In genomic region chr8:93339531-93339930, GRCm38 (mm10) we compare ENCODE assay signal across 39 mouse cellular contexts. TPM values are rescaled to one million over a fixed set of nuclear protein-coding genes. Genes with fewer than 3 reads are reported as not detected.
"Had no signal": no experiment of that assay in that cellular context is flagged by ENCODE, and none has a peak within 500 bp of the region (broad histone marks: within the 10 kb centered on the region; RNA-seq: fewer than 3 reads in every experiment).

No protein-coding gene starts in this region.

- H3K9me3 ChIP-seq: heart, embryonic 10.5 days; heart, embryonic 12.5 days; heart, embryonic 13.5 days; heart, embryonic 15.5 days; hindbrain, embryonic 10.5 days; hindbrain, embryonic 12.5 days; hindbrain, embryonic 13.5 days; hindbrain, embryonic 15.5 days; intestine, embryonic 15.5 days; kidney, embryonic 15.5 days had no signal

- H3K27me3 ChIP-seq: heart, embryonic 12.5 days; heart, embryonic 13.5 days; heart, embryonic 15.5 days; hindbrain, embryonic 12.5 days; hindbrain, embryonic 13.5 days; hindbrain, embryonic 15.5 days; intestine, embryonic 15.5 days; kidney, embryonic 15.5 days had no signal

- DNase-seq: heart, postnatal 10 days; heart, postnatal 14 days; heart, postnatal 36 days; heart, postnatal 4 days; kidney, adult 11 months; kidney, adult 18-20 months; kidney, postnatal 10 days; kidney, postnatal 25 days; kidney, postnatal 36 days; kidney, postnatal 4 days; layer of hippocampus, adult 9-11 months; layer of hippocampus, postnatal 36 days had no signal

- H3K4me2 ChIP-seq: heart, embryonic 11.5 days; heart, embryonic 12.5 days; heart, embryonic 13.5 days; heart, embryonic 15.5 days; hindbrain, embryonic 12.5 days; hindbrain, embryonic 13.5 days; hindbrain, embryonic 14.5 days; hindbrain, embryonic 15.5 days; intestine, embryonic 15.5 days; kidney, embryonic 15.5 days had no signal

- H3K4me3 ChIP-seq: heart, embryonic 10.5 days; heart, embryonic 12.5 days; heart, embryonic 13.5 days; heart, embryonic 15.5 days; hindbrain, embryonic 10.5 days; hindbrain, embryonic 12.5 days; hindbrain, embryonic 13.5 days; hindbrain, embryonic 15.5 days; intestine, embryonic 15.5 days; kidney, embryonic 15.5 days; layer of hippocampus, adult 2 months; left cerebral cortex, adult 2 months had no signal

- H3K27ac ChIP-seq: heart, embryonic 10.5 days; heart, embryonic 13.5 days; heart, embryonic 15.5 days; hindbrain, embryonic 10.5 days; hindbrain, embryonic 12.5 days; hindbrain, embryonic 13.5 days; hindbrain, embryonic 14.5 days; hindbrain, embryonic 15.5 days; hindbrain, postnatal 0 days; intestine, embryonic 15.5 days; kidney, embryonic 15.5 days; kidney, postnatal 0 days; layer of hippocampus, adult 2 months; left cerebral cortex, adult 2 months had no signal

- H3K36me3 ChIP-seq: heart, embryonic 10.5 days; heart, embryonic 12.5 days; heart, embryonic 13.5 days; heart, embryonic 15.5 days; hindbrain, embryonic 10.5 days; hindbrain, embryonic 12.5 days; hindbrain, embryonic 13.5 days; hindbrain, embryonic 15.5 days; intestine, embryonic 15.5 days; kidney, embryonic 15.5 days had no signal

- ATAC-seq: hindbrain, embryonic 16.5 days; hindbrain, postnatal 0 days; inflammation-experienced regulatory T-cells, adult 6 months; intestine, embryonic 15.5 days; intestine, embryonic 16.5 days; intestine, postnatal 0 days had no signal

- H3K4me1 ChIP-seq: heart, embryonic 10.5 days; heart, embryonic 12.5 days; heart, embryonic 13.5 days; heart, embryonic 15.5 days; hindbrain, embryonic 10.5 days; hindbrain, embryonic 12.5 days; hindbrain, embryonic 13.5 days; hindbrain, embryonic 15.5 days; intestine, embryonic 15.5 days; kidney, embryonic 15.5 days had no signal

- H3K9ac ChIP-seq: heart, embryonic 12.5 days; heart, embryonic 13.5 days; heart, embryonic 15.5 days; hindbrain, embryonic 12.5 days; hindbrain, embryonic 13.5 days; hindbrain, embryonic 14.5 days; hindbrain, embryonic 15.5 days; intestine, embryonic 15.5 days; kidney, embryonic 15.5 days had no signal

RNA-seq across cellular contexts. Expression of gene Ces1g, which starts 2.4 kb away (rescaled TPM):
- polyA plus RNA-seq: heart, embryonic 10.5 days; heart, embryonic 11.5 days; heart, embryonic 12.5 days; heart, embryonic 14.5 days; heart, embryonic 15.5 days; heart, embryonic 16.5 days; heart, postnatal 0 days; hindbrain, embryonic 10.5 days; hindbrain, embryonic 11.5 days; hindbrain, embryonic 12.5 days; hindbrain, embryonic 13.5 days; hindbrain, embryonic 14.5 days; hindbrain, embryonic 15.5 days; hindbrain, embryonic 16.5 days; hindbrain, postnatal 0 days; inflammation-experienced regulatory T-cells, adult 6 months; intestine, postnatal 0 days; kidney, embryonic 14.5 days; kidney, embryonic 15.5 days had no signal

RNA-seq across cellular contexts. Expression of gene Ces1h, which starts 40.0 kb away (rescaled TPM):
- polyA plus RNA-seq: heart, embryonic 10.5 days; heart, embryonic 11.5 days; heart, embryonic 12.5 days; heart, embryonic 13.5 days; heart, embryonic 14.5 days; heart, embryonic 15.5 days; heart, embryonic 16.5 days; heart, postnatal 0 days; hindbrain, embryonic 10.5 days; hindbrain, embryonic 11.5 days; hindbrain, embryonic 12.5 days; hindbrain, embryonic 13.5 days; hindbrain, embryonic 14.5 days; hindbrain, embryonic 15.5 days; hindbrain, embryonic 16.5 days; hindbrain, postnatal 0 days; inflammation-experienced regulatory T-cells, adult 6 months; intestine, embryonic 14.5 days; intestine, embryonic 15.5 days; intestine, embryonic 16.5 days; intestine, postnatal 0 days; kidney, embryonic 14.5 days; kidney, embryonic 15.5 days; kidney, postnatal 0 days; large intestine, adult 2 months had no signal

RNA-seq across cellular contexts. Expression of gene Ces1f, which starts 60.0 kb away (rescaled TPM):
- polyA plus RNA-seq: heart, embryonic 10.5 days; heart, embryonic 11.5 days; heart, embryonic 12.5 days; heart, embryonic 14.5 days; heart, postnatal 0 days; hindbrain, embryonic 10.5 days; hindbrain, embryonic 11.5 days; hindbrain, embryonic 12.5 days; hindbrain, embryonic 13.5 days; hindbrain, embryonic 14.5 days; hindbrain, embryonic 15.5 days; hindbrain, embryonic 16.5 days; hindbrain, postnatal 0 days; inflammation-experienced regulatory T-cells, adult 6 months; intestine, embryonic 14.5 days; kidney, embryonic 14.5 days; kidney, embryonic 15.5 days had no signal
